Mouse (Mus musculus): ENCODE results near the gene Cog7. TPM values are rescaled to one million over a fixed set of nuclear protein-coding genes. Genes with fewer than 3 reads are reported as not detected.

Gene Cog7
- polyA plus RNA-seq, 1 experiment: 14.0 TPM

- Histone ChIP-seq H3K36me3 (ENCODE audit: control insufficient read depth, insufficient read depth) (no peaks in the 10 kb centered on the region), H3K4me3 (ENCODE audit: insufficient read depth, poor library complexity, severe bottlenecking) (no peak overlapping the region), H3K27me3 (ENCODE audit: control insufficient read depth, insufficient read depth, insufficient read length) (peaks cover 15% of the 10 kb centered on the region), H3K79me2 (ENCODE audit: control insufficient read depth, insufficient read depth) (no peaks in the 10 kb centered on the region), H3K79me3 (ENCODE audit: low read depth) (no peaks in the 10 kb centered on the region), H3ac (ENCODE audit: control insufficient read depth, insufficient read length, low read depth) (no peak overlapping the region)
- no peak for TF ChIP-seq CTCF (IDR thresholded peaks at IDR 0.05; ENCODE audit: control insufficient read depth, insufficient read depth, insufficient read length)
- no peak for TF ChIP-seq CEBPB (IDR thresholded peaks at IDR 0.05; ENCODE audit: low read depth)
- TF ChIP-seq USF1 (IDR thresholded peaks at IDR 0.05; ENCODE audit: low read depth): no peak
- TF ChIP-seq MYOD1 (IDR thresholded peaks at IDR 0.05; ENCODE audit: control insufficient read depth, insufficient read length, low read depth): no peak
- no peak for TF ChIP-seq MAX (IDR thresholded peaks at IDR 0.05)
- TF ChIP-seq MYOG (IDR thresholded peaks at IDR 0.05; ENCODE audit: control insufficient read depth, extremely low read depth, insufficient read length): no peak
- no peak for TF ChIP-seq FOSL1 (IDR thresholded peaks at IDR 0.05; ENCODE audit: insufficient read depth, low read length, poor library complexity, severe bottlenecking)
These were observed 106.7 kb downstream of the Cog7 start for GRCm38 (mm10) chr7:121874784-121875183.

- no peak for TF ChIP-seq CEBPB (IDR thresholded peaks at IDR 0.05; ENCODE audit: low read depth)
- no peaks in the 10 kb centered on the region for H3K36me3 ChIP-seq (ENCODE audit: control insufficient read depth, insufficient read depth)
- no peaks in the 10 kb centered on the region for H3K79me3 ChIP-seq (ENCODE audit: low read depth)
These were observed 107.5 kb downstream of the Cog7 start for GRCm38 (mm10) chr7:121873998-121874397.

GRCm38 (mm10) chr7:121871631-121872030, 109.9 kb downstream of the Cog7 start:
- Histone ChIP-seq H3K4me3 (ENCODE audit: insufficient read depth, poor library complexity, severe bottlenecking) (no peak overlapping the region), H3ac (ENCODE audit: control insufficient read depth, insufficient read length, low read depth) (no peak overlapping the region), H3K79me2 (ENCODE audit: control insufficient read depth, insufficient read depth) (no peaks in the 10 kb centered on the region), H3K27me3 (ENCODE audit: control insufficient read depth, insufficient read depth, insufficient read length) (peaks cover 15% of the 10 kb centered on the region), H3K79me3 (ENCODE audit: low read depth) (no peaks in the 10 kb centered on the region), H3K36me3 (ENCODE audit: control insufficient read depth, insufficient read depth) (no peaks in the 10 kb centered on the region)
- no peak for TF ChIP-seq MYOD1 (IDR thresholded peaks at IDR 0.05; ENCODE audit: control insufficient read depth, insufficient read length, low read depth)
- TF ChIP-seq USF1 (IDR thresholded peaks at IDR 0.05; ENCODE audit: low read depth): no peak
- no peak for TF ChIP-seq FOSL1 (IDR thresholded peaks at IDR 0.05; ENCODE audit: insufficient read depth, low read length, poor library complexity, severe bottlenecking)
- no peak for TF ChIP-seq MAX (IDR thresholded peaks at IDR 0.05)

More at GRCm38 (mm10) chr7:121873998-121874397, 107.5 kb downstream of the Cog7 start:
- Histone ChIP-seq H3K4me3 (ENCODE audit: insufficient read depth, poor library complexity, severe bottlenecking) (no peak overlapping the region), H3K27me3 (ENCODE audit: control insufficient read depth, insufficient read depth, insufficient read length) (peaks cover 15% of the 10 kb centered on the region), H3K79me2 (ENCODE audit: control insufficient read depth, insufficient read depth) (no peaks in the 10 kb centered on the region), H3ac (ENCODE audit: control insufficient read depth, insufficient read length, low read depth) (no peak overlapping the region)

- Histone ChIP-seq H3K4me3 (ENCODE audit: insufficient read depth, poor library complexity, severe bottlenecking) (no peak within 1 kb of the TSS), H3ac (ENCODE audit: control insufficient read depth, insufficient read length, low read depth) (no peak within 1 kb of the TSS), H3K79me3 (ENCODE audit: low read depth) (no peaks in the 10 kb centered on the region), H3K27me3 (ENCODE audit: control insufficient read depth, insufficient read depth, insufficient read length) (peaks cover 20% of the 10 kb centered on the region), H3K79me2 (ENCODE audit: control insufficient read depth, insufficient read depth) (no peaks in the 10 kb centered on the region), H3K36me3 (ENCODE audit: control insufficient read depth, insufficient read depth) (no peaks in the 10 kb centered on the region)
- no peak for TF ChIP-seq CEBPB (IDR thresholded peaks at IDR 0.05; ENCODE audit: low read depth)
- TF ChIP-seq USF1 (IDR thresholded peaks at IDR 0.05; ENCODE audit: low read depth): no peak
- TF ChIP-seq MYOD1 (IDR thresholded peaks at IDR 0.05; ENCODE audit: control insufficient read depth, insufficient read length, low read depth): no peak
- TF ChIP-seq MYOG (IDR thresholded peaks at IDR 0.05; ENCODE audit: control insufficient read depth, extremely low read depth, insufficient read length): no peak
- TF ChIP-seq MAX (IDR thresholded peaks at IDR 0.05): no peak
- no peak for TF ChIP-seq CTCF (IDR thresholded peaks at IDR 0.05; ENCODE audit: control insufficient read depth, insufficient read depth, insufficient read length)
- no peak for TF ChIP-seq FOSL1 (IDR thresholded peaks at IDR 0.05; ENCODE audit: insufficient read depth, low read length, poor library complexity, severe bottlenecking)
These were observed 116.5 kb downstream of the Cog7 start, which contains the start of gene Scnn1b for GRCm38 (mm10) chr7:121864858-121865585. TSS of gene Scnn1b (plus strand) at chr7:121865038.

- TF ChIP-seq FOSL1 (IDR thresholded peaks at IDR 0.05; ENCODE audit: insufficient read depth, low read length, poor library complexity, severe bottlenecking): no peak
- no peak for TF ChIP-seq MYOD1 (IDR thresholded peaks at IDR 0.05; ENCODE audit: control insufficient read depth, insufficient read length, low read depth)
- no peak for TF ChIP-seq MYOG (IDR thresholded peaks at IDR 0.05; ENCODE audit: control insufficient read depth, extremely low read depth, insufficient read length)
- TF ChIP-seq CEBPB (IDR thresholded peaks at IDR 0.05; ENCODE audit: low read depth): no peak
- no peak for TF ChIP-seq CTCF (IDR thresholded peaks at IDR 0.05; ENCODE audit: control insufficient read depth, insufficient read depth, insufficient read length)
- TF ChIP-seq USF1 (IDR thresholded peaks at IDR 0.05; ENCODE audit: low read depth): no peak
- TF ChIP-seq MAX (IDR thresholded peaks at IDR 0.05): no peak
- H3K27me3 ChIP-seq (ENCODE audit: control insufficient read depth, insufficient read depth, insufficient read length): peaks cover 5% of the 10 kb centered on the region
These were observed 122.6 kb downstream of the Cog7 start for GRCm38 (mm10) chr7:121858939-121859338.

More at GRCm38 (mm10) chr7:121858939-121859338, 122.6 kb downstream of the Cog7 start:
- Histone ChIP-seq H3K4me3 (ENCODE audit: insufficient read depth, poor library complexity, severe bottlenecking) (no peak overlapping the region), H3K79me3 (ENCODE audit: low read depth) (no peaks in the 10 kb centered on the region), H3K36me3 (ENCODE audit: control insufficient read depth, insufficient read depth) (no peaks in the 10 kb centered on the region), H3K79me2 (ENCODE audit: control insufficient read depth, insufficient read depth) (no peaks in the 10 kb centered on the region), H3ac (ENCODE audit: control insufficient read depth, insufficient read length, low read depth) (no peak overlapping the region)

All from C2C12 (cell line).